Mouse (Mus musculus) liver, embryonic 11.5 days (tissue): ENCODE measurements at regions not wholly inside any gene's neighbourhood (a gene's known extent, or its start where the extent isn't known, plus 50 kb on each side); places are given as distances from the start of the nearest gene placed in this dataset.
"Not testable (repeated sequence)": the region's sequence is repeated elsewhere in the genome, so short reads cannot be mapped to it uniquely, and the experiment has no call there.

ENCODE experiments used
- ATAC-seq: fragments of 200-750 bp; cut with Nextera tagmentation; replicated peaks from 2 replicates; pipeline ENCODE4 v1.8.0; 2017; ENCODE audit warnings: moderate number of reproducible peaks, mild to moderate bottlenecking, moderate TSS enrichment, moderate library complexity; ENCODE audit not compliant: low FRiP score
- DNase-seq: peaks from one replicate; pipeline ENCODE4 v3.0.0-alpha.2; 2017; ENCODE audit warnings: low spot score
- H3K27ac ChIP-seq: fragments of 300-500 bp; sonication (generic); 2 replicates; pipeline ENCODE4 v1.5.1; 2014; ENCODE audit warnings: mild to moderate bottlenecking, low read depth, low read length, control low read depth
- H3K27me3 ChIP-seq: fragments of 300-500 bp; sonication (generic); replicated peaks from 2 replicates; pipeline ENCODE4 v1.6.1; 2014; ENCODE audit warnings: low read length, mixed read lengths; ENCODE audit not compliant: control insufficient read depth, insufficient read depth
- H3K36me3 ChIP-seq: fragments of 300-500 bp; sonication (generic); 2 replicates; pipeline ENCODE4 v1.6.1; 2014; ENCODE audit warnings: mild to moderate bottlenecking, low read length, moderate library complexity, mixed read lengths; ENCODE audit not compliant: control insufficient read depth, insufficient read depth
- H3K4me1 ChIP-seq: fragments of 300-500 bp; sonication (generic); replicated peaks from 2 replicates; pipeline ENCODE4 v1.6.1; 2014; ENCODE audit warnings: low read length, mixed read lengths; ENCODE audit not compliant: control insufficient read depth, insufficient read depth
- H3K4me2 ChIP-seq: fragments of 300-500 bp; sonication (generic); 2 replicates; pipeline ENCODE4 v1.6.1; 2014; ENCODE audit warnings: mild to moderate bottlenecking, control low read depth, moderate library complexity
- H3K4me3 ChIP-seq: fragments of 300-500 bp; sonication (generic); 2 replicates; pipeline ENCODE4 v1.5.1; 2014; ENCODE audit warnings: low read depth, low read length, control low read depth
- H3K9ac ChIP-seq: fragments of 300-500 bp; sonication (generic); 2 replicates; pipeline ENCODE4 v1.6.1; 2014; ENCODE audit warnings: low read depth, low read length, control low read depth
- H3K9me3 ChIP-seq: fragments of 300-500 bp; sonication (generic); 2 replicates; pipeline ENCODE4 v1.6.1; 2016; ENCODE audit warnings: low read length, inconsistent platforms, mixed read lengths; ENCODE audit not compliant: control insufficient read depth
- WGBS: fragments of 180-500 bp; shearing (Covaris S2); extraction: QIAGEN DNeasy Blood & Tissue Kit; methylation state at CpG from one replicate; pipeline ENCODE4 v1.1.7; 2014; 5-methylcytosine and 5-hydroxymethylcytosine counted together

DNA sequence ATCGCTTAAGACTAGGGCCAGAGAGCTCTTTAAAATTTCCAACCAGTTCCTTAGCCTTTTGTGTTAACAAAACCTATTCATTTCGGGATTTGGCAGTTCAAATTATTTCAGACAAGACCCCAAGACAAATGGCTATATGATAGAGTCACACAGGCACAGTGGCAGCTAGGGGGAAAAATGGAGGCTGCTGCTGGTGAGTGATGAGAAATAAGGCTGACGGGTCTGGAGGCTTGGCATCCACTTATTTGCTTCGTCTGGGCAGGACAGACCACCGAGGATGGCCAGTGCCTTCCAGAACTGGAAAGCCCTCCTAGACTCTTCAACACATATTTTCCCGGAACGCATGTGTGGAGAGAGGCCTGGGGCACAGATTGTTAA, 189.8 kb upstream of the Irx4 start:
- Histone ChIP-seq H3K4me2 (no peak overlapping the region), H3K4me3 (no peak overlapping the region), H3K36me3 (no peaks in the 10 kb centered on the region), H3K27ac (no peak overlapping the region), H3K9me3 (no peaks in the 10 kb centered on the region), H3K9ac (no peak overlapping the region), H3K4me1 (no peaks in the 10 kb centered on the region), H3K27me3 (no peaks in the 10 kb centered on the region)
- WGBS: 57% methylated on average over 7 of the region's 7 CpGs
- ATAC-seq (no peak), DNase-seq (no peak)

DNA sequence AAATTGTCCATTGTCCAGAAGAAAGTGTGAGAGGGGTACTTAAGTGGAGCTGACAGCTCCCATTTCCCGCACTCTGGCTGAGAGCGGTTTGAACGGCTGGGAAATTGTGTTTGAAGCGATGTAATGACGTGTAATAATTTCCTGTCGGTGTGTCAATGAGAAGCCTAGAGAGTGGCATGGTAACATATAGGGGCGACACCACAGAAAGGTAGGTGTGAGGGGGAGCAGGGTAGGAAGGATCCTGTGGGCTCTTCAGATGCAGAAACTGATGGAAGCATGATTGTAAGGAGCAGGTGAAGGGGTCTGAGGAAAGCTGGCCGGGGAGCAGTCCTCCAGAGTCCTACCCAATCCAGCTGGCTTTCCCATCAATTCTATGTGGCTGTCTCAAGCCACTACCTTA, 189.2 kb upstream of the Irx4 start:
- no peaks in the 10 kb centered on the region for H3K9me3 ChIP-seq
- DNase-seq (no peak), ATAC-seq (no peak)
- H3K9ac ChIP-seq: no peak overlapping the region
- H3K4me2 ChIP-seq: no peak overlapping the region
- no peaks in the 10 kb centered on the region for H3K36me3 ChIP-seq
- 72% methylated on average over 8 of the region's 8 CpGs for WGBS
- no peak overlapping the region for H3K4me3 ChIP-seq
- H3K27ac ChIP-seq: no peak overlapping the region
- H3K27me3 ChIP-seq: no peaks in the 10 kb centered on the region
- H3K4me1 ChIP-seq: no peaks in the 10 kb centered on the region

GRCm38 (mm10) chr13:73071854-73072852, 188.1 kb upstream of the Irx4 start:
- H3K9ac ChIP-seq: no peak overlapping the region
- ATAC-seq (no peak), DNase-seq (no peak)
- no peaks in the 10 kb centered on the region for H3K36me3 ChIP-seq
- WGBS: 67% methylated on average over 6 of the region's 6 CpGs
- H3K9me3 ChIP-seq: no peaks in the 10 kb centered on the region
- no peak overlapping the region for H3K27ac ChIP-seq
- H3K4me3 ChIP-seq: no peak overlapping the region
- H3K4me1 ChIP-seq: no peaks in the 10 kb centered on the region
- H3K4me2 ChIP-seq: no peak overlapping the region
- no peaks in the 10 kb centered on the region for H3K27me3 ChIP-seq

DNA sequence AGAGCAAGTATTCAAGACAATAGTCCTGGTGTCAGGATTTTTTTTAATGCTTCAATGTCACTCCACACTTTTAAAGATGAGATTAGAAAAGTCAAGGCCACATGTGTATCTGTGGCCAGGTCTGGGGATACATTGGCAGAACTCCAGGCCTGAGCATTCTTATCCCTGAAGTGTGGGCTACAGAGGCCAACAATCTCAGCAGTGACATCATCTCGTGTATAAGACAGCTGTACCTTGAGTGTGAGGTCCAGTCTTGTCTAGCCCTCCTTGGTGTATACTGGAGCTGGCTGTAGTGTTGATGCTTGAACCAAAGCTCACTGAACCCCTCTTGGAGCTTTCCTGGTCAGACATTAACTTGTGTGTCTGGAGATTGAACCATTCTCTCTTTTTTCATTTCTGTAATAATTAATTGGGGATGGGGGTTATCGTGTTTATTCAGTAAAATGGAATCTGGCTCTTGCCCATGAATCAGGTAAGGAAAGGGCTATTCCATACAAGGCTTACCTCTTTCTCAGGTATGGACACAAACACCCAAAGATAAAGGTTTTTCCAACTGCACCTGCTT, 182.3 kb upstream of the Irx4 start:
- Histone ChIP-seq H3K9ac (no peak overlapping the region), H3K9me3 (no peaks in the 10 kb centered on the region), H3K27me3 (no peaks in the 10 kb centered on the region), H3K36me3 (no peaks in the 10 kb centered on the region), H3K4me1 (no peaks in the 10 kb centered on the region), H3K27ac (no peak overlapping the region), H3K4me2 (no peak overlapping the region), H3K4me3 (no peak overlapping the region)
- WGBS: 60% methylated on average over 2 of the region's 2 CpGs
- ATAC-seq (no peak), DNase-seq (no peak)

GRCm38 (mm10) chr13:73087815-73088214, 172.5 kb upstream of the Irx4 start:
- H3K36me3 ChIP-seq, H3K27me3 ChIP-seq, ATAC-seq, H3K4me1 ChIP-seq, DNase-seq, H3K27ac ChIP-seq, H3K4me2 ChIP-seq, H3K9me3 ChIP-seq, H3K9ac ChIP-seq, H3K4me3 ChIP-seq: not testable (repeated sequence)

DNA sequence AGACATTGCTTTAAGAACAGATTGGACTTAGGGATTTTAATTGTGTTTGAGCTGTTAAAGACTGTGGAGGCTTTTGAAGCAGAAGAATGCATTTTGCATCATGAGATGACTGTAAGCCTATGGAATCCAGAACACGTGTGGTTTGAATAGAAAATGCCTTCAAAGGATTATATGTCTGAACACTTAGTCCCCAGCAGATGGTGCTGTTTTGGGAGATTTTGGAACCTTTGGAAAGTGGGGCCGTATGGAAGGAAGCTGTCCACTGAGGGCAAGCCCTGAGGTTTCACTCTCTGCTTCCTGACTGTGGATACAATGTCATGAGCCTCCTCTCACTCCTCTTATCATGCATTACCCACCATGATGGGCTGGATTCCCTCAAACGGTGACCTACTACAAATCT, 168.4 kb upstream of the Irx4 start:
- Histone ChIP-seq H3K4me2 (no peak overlapping the region), H3K4me1 (no peaks in the 10 kb centered on the region), H3K9ac (no peak overlapping the region), H3K36me3 (no peaks in the 10 kb centered on the region), H3K27ac (no peak overlapping the region), H3K27me3 (no peaks in the 10 kb centered on the region), H3K4me3 (no peak overlapping the region), H3K9me3 (no peaks in the 10 kb centered on the region)
- ATAC-seq: no peak
- DNase-seq: no peak
- 43% methylated on average over 3 of the region's 3 CpGs for WGBS

DNA sequence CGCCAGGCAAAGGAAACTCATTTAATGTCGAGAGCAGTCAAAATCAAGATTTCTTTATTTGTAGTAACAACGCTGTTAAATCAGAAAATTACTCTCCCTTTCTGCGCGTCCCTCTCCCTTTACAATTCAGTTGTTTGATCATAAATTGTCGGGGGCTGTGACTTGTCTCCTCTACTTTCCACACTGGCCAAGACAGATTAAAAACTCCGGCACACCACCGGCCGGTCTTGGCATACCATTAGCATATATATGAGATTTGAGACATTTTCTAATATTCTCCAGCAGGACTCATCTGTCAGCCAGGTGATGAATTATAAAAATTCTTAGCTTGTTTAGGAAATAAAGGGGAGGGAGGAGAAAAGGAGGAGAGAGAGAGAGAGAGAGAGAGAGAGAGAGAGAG, 162.8 kb upstream of the Irx4 start:
- WGBS: 84% methylated on average over 9 of the region's 9 CpGs

DNA sequence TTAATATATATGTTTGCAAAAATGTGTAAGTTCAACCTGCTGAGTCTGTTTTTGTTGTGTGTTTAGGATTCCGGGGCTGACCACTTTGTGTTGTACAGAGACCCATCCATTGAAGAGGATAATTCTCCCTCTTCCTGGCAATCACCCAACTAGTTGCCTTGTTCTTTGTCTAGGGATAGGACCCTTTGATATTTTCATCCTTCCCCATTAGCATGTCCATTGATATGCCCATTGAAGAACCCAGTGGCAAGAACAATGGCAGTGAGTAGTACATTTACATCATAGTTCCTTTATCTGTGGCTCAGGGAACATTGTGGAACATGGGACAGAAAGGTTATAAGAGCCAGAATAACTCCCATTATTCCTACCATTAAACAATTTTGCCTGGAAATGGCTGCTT, 160.9 kb upstream of the Irx4 start:
- WGBS: 77% methylated on average over 1 of the region's 1 CpGs

More for the DNA sequence above, 162.8 kb upstream of the Irx4 start:
- Histone ChIP-seq H3K4me1 (no peaks in the 10 kb centered on the region), H3K9me3 (no peaks in the 10 kb centered on the region), H3K36me3 (no peaks in the 10 kb centered on the region), H3K4me3 (no peak overlapping the region), H3K4me2 (no peak overlapping the region), H3K27me3 (no peaks in the 10 kb centered on the region), H3K27ac (no peak overlapping the region), H3K9ac (no peak overlapping the region)
- no peak for ATAC-seq
- no peak for DNase-seq

More for the DNA sequence above, 160.9 kb upstream of the Irx4 start:
- no peaks in the 10 kb centered on the region for H3K4me1 ChIP-seq
- H3K9me3 ChIP-seq: no peaks in the 10 kb centered on the region
- no peak overlapping the region for H3K27ac ChIP-seq
- no peaks in the 10 kb centered on the region for H3K36me3 ChIP-seq
- no peaks in the 10 kb centered on the region for H3K27me3 ChIP-seq
- ATAC-seq (no peak), DNase-seq (no peak)
- H3K4me2 ChIP-seq: no peak overlapping the region
- H3K9ac ChIP-seq: no peak overlapping the region
- H3K4me3 ChIP-seq: no peak overlapping the region
